Mouse (Mus musculus) brain, adult 10 weeks (tissue): ENCODE measurements around the gene Gm21294. TPM values are rescaled to one million over a fixed set of nuclear protein-coding genes. Genes with fewer than 3 reads are reported as not detected.

Experiments used
- polyA plus RNA-seq: library from polyadenylated mRNA; stranded (reverse); fragments of 350-450 nt; fragmentation: Illumina TruSeq; extraction: RNeasy Lipid Tissue Mini Kit (QIAGEN cat#74804); gene quantifications from one replicate; pipeline ENCODE4 v1.2.3, GENCODE M21; 2015; ENCODE audit warnings: low read depth, low replicate concordance

The Gm21294 gene
- polyA plus RNA-seq: not detected

GRCm38 (mm10) chrY:89052506-89052905 is at the start of gene Gm21294:
TSS of gene Gm21294 (plus strand) at chrY:89052806.

